Mouse (Mus musculus): Measurements from ENCODE around the gene Pex16. TPM values are rescaled to one million over a fixed set of nuclear protein-coding genes. Genes with fewer than 3 reads are reported as not detected.

The Pex16 gene
- total RNA-seq, 1 experiment from 2014 or later = 117 TPM

GRCm38 (mm10) chr2:92423156-92423555 lies 48.7 kb downstream of the Pex16 start:
- no peak for DNase-seq

DNA sequence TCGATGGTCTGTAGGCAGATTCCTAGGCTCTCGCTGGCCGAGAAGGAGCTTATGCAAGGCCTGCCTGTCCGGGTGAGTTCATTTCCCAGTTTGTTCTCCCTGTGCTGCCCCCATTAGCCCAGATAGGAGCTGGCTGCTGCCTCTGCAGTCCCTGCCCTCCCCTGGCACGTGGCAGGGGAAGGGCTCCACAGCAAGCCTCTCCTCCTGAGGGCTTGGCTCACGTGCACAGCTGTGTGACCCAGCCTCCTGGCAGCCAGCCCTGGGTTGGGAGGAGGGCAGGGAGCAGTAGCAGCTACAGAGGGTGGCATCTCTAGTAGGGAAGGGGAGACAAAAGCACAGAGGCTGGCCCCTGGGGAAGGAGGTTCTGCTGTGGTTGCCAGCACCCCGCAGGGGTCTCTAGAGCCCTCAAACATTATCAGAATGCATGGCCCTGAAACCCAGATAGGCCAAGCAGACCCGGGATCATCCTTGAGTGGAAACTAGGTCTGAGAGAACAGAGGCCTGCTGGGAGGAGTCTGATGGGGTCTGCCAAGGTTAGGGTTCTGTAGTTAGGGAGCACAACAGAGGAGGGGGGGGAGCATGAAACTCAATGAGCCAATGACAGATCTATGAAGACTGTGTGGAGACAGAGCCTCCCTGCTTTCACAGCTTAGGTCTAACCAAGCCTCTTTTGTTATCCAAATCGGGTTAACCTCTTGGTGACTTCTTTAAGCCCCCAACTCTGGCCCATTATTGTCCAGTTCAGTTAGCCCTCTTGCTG lies 49.4 kb downstream of the Pex16 start:
- peak; percentile 99 for DNase-seq

DNA sequence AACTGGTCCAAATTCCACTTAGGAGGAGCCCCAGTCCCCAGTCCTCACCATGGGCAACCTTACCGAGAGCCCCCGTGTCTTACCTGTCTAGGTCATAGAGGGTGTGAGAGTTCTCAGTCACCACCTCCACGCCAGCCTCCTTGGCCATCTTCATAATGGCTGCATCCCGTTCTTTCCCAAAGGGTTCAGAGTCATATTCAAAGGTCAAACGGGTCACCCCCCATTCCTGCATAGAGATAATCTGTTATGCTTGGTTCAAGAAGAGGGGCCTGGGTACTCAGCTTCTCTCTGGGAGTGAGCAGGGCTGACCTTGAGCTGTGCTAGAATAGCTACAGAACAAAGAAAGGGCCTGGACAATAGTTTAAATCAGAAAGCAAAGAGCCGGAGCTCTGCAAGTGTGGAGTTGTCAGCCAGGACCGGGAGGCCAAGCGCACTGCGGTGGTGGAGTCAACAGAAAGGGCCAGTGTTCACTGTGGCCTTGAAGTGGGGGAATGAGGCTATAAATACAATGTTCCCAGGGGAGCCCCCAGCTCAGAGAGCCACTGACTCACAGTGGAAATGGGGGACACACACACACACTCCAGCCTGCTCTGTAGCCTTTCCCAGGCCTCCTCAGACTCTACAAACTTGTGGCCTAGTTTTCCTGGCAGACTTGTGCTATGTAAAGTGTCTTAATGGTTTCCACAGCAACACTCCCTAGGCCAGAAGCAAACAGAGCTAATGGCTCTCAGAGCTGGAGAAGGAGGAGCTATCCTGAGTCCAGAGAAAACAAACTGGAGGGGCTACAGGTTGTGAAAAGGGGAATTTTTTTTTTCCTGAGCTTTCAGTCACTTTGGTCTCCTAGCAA lies 50.2 kb downstream of the Pex16 start:
- DNase-seq = peak; percentile 72

DNA sequence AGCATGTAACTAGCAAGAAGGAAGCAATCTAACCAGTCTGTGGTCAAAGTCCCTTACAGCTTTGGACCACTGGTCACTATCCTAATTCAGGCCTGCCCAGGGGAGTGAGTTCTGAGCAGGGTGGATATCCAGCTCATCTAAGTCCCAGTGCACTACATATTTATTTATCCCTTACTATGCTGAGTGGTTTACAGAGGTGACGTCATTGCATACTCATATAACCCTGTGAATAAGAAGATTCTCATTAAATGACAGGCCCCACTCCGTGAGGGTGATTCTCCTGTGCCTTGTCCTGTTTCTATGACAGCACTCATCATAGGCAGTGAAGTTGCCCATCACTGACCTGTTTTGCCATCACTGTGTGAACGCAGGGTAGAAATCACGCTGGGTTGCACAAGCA lies 50.9 kb downstream of the Pex16 start:
- DNase-seq = no peak

GRCm38 (mm10) chr2:92426426-92426825 lies 52.0 kb downstream of the Pex16 start:
- DNase-seq = no peak

- peak; percentile 87 for DNase-seq
These were observed 53.4 kb downstream of the Pex16 start for GRCm38 (mm10) chr2:92427882-92428281.

DNA sequence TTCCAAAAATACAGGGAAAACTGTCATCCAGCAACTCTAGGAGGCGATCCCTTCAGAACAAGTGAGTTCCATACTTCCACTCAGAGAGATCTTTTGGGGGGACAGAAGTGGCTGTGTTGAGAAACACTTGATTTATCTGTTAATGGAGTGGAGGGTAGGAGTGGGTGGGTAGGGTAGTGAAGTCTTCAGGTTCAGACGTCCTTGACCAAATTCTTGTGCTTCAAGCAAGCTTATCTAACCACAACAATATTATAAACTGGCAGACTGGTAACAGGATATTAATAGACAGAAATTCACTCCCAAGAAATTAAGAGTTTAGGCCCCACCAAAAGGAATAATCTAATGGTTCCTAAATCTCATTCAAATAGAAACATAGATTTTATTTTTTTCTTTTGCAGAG lies 55.6 kb downstream of the Pex16 start:
- DNase-seq = no peak

Small RNA genes lying within 50 kb of the gene (microRNA-seq; reads per million reads assigned to microRNA genes)
- gene Mir7000 = 0 reads per million in 2 experiments

Other genes starting within 250 kb of the Pex16 start
- gene Large2, start 193 bp downstream of the Pex16 start, total RNA-seq (2021) = 1.6 and 2.7 TPM in 2 replicates
- gene 1700029I15Rik, start 7.9 kb downstream of the Pex16 start, total RNA-seq (2021) = 9.6 and 9.7 TPM in 2 replicates
- 21.2 and 22.8 TPM in 2 replicates for gene Mapk8ip1, start 26.6 kb downstream of the Pex16 start, total RNA-seq (2021)
- 31.8 and 37.3 TPM in 2 replicates for gene Cry2, start 59.4 kb downstream of the Pex16 start, total RNA-seq (2021)
- 15.6 and 19.5 TPM in 2 replicates for gene Slc35c1, start 85.9 kb downstream of the Pex16 start, total RNA-seq (2021)
- gene Chst1, start 225.0 kb downstream of the Pex16 start, total RNA-seq (2021) = 9.6 and 13.7 TPM in 2 replicates

All from adrenal gland, postnatal 14 days (tissue).